Mouse (Mus musculus) embryonic stem cell, embryonic (primary cell): ENCODE measurements around the gene Pten.

Experiments used
- CTCF ChIA-PET, 4 experiments: fragments of 300-600 bp in 2 of 4; fragments of 350-600 bp in 2 of 4; sonication (Branson Sonifier 250); formaldehyde crosslinking; loops; one replicate each; lab custom pipeline; 2022; ENCODE audit warnings: inconsistent platforms in 2 of 4; lab: Charles Lee
- POLR2A ChIA-PET, 4 experiments: fragments of 300-600 bp in 2 of 4; fragments of 350-600 bp in 2 of 4; sonication (Branson Sonifier 250); formaldehyde crosslinking; loops; one replicate each; lab custom pipeline; 2022; ENCODE audit warnings: antibody characterized with exemption in 4 of 4, inconsistent platforms in 1 of 4; lab: Charles Lee

Gene Pten

DNA sequence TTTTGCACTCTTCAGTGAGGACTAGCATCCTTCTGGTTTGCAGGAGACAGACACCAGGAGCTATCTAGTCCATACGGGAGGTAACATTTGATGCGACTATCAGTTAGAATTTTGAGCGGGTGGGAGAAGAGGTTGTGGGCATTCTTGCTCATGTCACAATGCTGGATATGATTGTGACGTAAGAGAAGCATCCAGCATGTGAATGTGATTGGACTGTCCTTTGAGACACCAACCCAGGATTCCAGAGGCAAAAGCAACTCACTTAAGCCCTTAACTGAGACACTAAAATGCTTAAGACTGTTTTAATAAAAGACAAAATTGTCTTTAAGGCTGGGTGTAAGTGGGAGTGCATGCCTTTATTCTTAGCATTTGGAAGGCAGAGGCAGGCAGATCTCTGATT lies 17.6 kb upstream of the Pten start, which contains the start of gene Atad1:
Atad1 (minus strand) TSS at position 101 of the 400 bp plus-strand sequence.
- POLR2A ChIA-PET: interaction anchor here in 2 of 4 experiments (1.5 to 4.9 kb wide), 4 partner anchors 9 to 16 kb away, joined by 3 to 41 read pairs (median 6); no protein-coding TSS in a partner anchor
- CTCF ChIA-PET: interaction anchor here in 2 of 4 experiments (0.6 to 1.0 kb wide), 3 partner anchors 9 to 224 kb away, joined by 4 to 7 read pairs (median 5); no protein-coding TSS in a partner anchor

- CTCF ChIA-PET: interaction anchor here in 1 of 4 experiments (0.7 kb wide), 1 partner anchor 14 kb away, joined by 3 read pairs; no protein-coding TSS in a partner anchor
- POLR2A ChIA-PET: interaction anchor here in 2 of 4 experiments (0.6 to 1.6 kb wide), 3 partner anchors 11 to 15 kb away, joined by 3 to 8 read pairs (median 4); no protein-coding TSS in a partner anchor
Observed at GRCm38 (mm10) chr19:32740641-32741345, 16.5 kb upstream of the Pten start.

- ChIA-PET CTCF (interaction anchor here in 3 of 4 experiments (0.7 to 1.4 kb wide), 7 partner anchors 10 to 516 kb away, joined by 3 to 9 read pairs (median 5); partner anchors contain the start of gene Atad1 (in 1 of the 3)), POLR2A (interaction anchor here in 2 of 4 experiments (0.6 to 2.4 kb wide), 8 partner anchors 9 to 1443 kb away, joined by 3 to 6 read pairs (median 3); no protein-coding TSS in a partner anchor)
Observed at GRCm38 (mm10) chr19:32749425-32749824, 7.9 kb upstream of the Pten start.

- ChIA-PET CTCF (interaction anchor here in 3 of 4 experiments (0.6 to 1.4 kb wide), 7 partner anchors 9 to 596 kb away, joined by 3 to 5 read pairs (median 3); no protein-coding TSS in a partner anchor), POLR2A (interaction anchor here in 2 of 4 experiments (0.6 to 1.1 kb wide), 3 partner anchors 12 to 131 kb away, joined by 3 to 4 read pairs (median 3); no protein-coding TSS in a partner anchor)
Observed at GRCm38 (mm10) chr19:32752357-32752756, 4.9 kb upstream of the Pten start.

DNA sequence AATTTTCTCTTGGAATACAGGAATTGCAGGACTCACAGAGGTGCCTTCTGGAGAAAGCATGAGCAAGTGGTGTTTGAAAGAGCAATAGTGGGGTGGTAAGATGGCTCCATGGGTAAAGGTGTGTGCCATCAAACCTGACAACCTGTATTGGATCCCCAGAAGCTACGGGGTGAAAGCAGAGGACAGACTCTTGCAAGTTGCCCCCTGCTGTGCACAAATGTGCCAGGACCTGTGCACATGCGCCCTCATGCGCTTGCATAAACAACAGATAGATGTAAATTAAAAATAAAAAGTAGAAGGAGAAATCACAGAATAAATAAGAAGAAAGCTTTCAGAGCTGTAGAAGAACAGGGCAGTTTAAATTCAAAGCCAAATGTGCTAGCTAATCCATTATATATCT lies 3.9 kb upstream of the Pten start:
- CTCF ChIA-PET: interaction anchor here in 1 of 4 experiments (1.4 kb wide), 1 partner anchor 41 kb away, joined by 5 read pairs; no protein-coding TSS in a partner anchor
- POLR2A ChIA-PET: interaction anchor here in 1 of 4 experiments (0.7 to 5.4 kb wide), 5 partner anchors 16 to 425 kb away, joined by 3 to 62 read pairs (median 41); partner anchors contain the start of gene Atad1

GRCm38 (mm10) chr19:32754188-32755000 lies 2.9 kb upstream of the Pten start:
- POLR2A ChIA-PET: interaction anchor here in 3 of 4 experiments (0.6 to 5.4 kb wide), 20 partner anchors 9 to 510 kb away, joined by 3 to 64 read pairs (median 16); partner anchors contain the start of gene Atad1 (in 1 of the 3)

GRCm38 (mm10) chr19:32755104-32755791 lies 2.0 kb upstream of the Pten start:
- CTCF ChIA-PET: interaction anchor here (0.5 to 3.0 kb wide), 8 partner anchors 12 to 472 kb away, joined by 3 to 12 read pairs (median 3); no protein-coding TSS in a partner anchor
- POLR2A ChIA-PET: interaction anchor here in 3 of 4 experiments (0.6 to 5.4 kb wide), 70 partner anchors 10 to 627 kb away, joined by 3 to 64 read pairs (median 5); partner anchors contain the start of genes Sgms1 (in 2 of the 3) and Atad1 (in 1 of the 3)

More at GRCm38 (mm10) chr19:32754188-32755000, 2.9 kb upstream of the Pten start:
- CTCF ChIA-PET: interaction anchor here (0.6 to 3.0 kb wide), 6 partner anchors 12 to 472 kb away, joined by 3 to 12 read pairs (median 3); no protein-coding TSS in a partner anchor

DNA sequence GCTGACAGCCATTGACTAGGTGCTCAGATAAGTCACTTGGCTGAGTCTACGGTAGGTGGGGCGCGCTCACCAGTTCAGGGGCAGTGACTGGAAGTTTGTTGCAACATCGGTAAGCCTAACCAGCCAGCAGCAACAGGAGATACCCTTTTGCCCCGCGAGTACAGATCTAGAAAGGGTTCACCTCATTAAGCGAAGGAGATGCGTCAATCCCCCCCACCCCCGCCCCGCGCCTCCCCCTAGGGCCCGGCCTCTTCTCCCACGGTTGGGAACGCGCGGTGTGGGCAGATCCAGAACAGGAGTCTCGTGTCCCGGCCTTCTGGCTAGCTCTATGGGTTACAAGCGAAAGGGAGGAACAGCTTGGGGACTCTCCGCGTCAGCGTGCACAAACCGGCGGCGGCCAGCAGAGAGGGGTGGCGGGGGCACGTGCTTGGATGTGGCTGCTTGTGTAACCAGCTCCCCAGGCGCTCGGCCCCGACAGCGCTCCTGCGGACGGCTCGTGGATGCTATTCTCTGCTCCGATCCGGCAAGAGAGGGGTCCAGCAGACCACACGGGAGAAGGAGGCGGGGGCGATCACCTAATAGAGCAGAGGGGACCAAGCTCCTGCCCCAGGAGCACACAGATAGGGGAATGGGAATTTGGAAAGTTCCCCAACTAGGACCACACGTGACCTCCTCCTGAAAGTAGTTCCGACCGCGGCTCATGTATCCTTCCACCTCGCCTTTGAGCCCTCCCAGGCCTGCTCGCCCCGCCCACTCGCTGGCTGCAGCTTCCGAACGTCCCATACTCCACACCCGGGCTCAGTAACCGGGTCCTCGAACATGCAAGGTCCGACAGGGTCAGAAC lies 1.3 kb upstream of the Pten start:
- CTCF ChIA-PET: interaction anchor here in 2 of 4 experiments (0.6 to 3.0 kb wide), 10 partner anchors 29 to 471 kb away, joined by 3 to 12 read pairs (median 5); no protein-coding TSS in a partner anchor
- POLR2A ChIA-PET: interaction anchor here (0.6 to 5.4 kb wide), 94 partner anchors 9 to 635 kb away, joined by 3 to 64 read pairs (median 5); partner anchors contain the start of genes Sgms1 (in 2 of the 4), Atad1 (in 1 of the 4) and Minpp1 (in 1 of the 4)

GRCm38 (mm10) chr19:32756636-32756899 lies 729 bp upstream of the Pten start:
- CTCF ChIA-PET: interaction anchor here in 2 of 4 experiments (0.8 to 3.0 kb wide), 6 partner anchors 30 to 471 kb away, joined by 3 to 12 read pairs (median 6); no protein-coding TSS in a partner anchor
- POLR2A ChIA-PET: interaction anchor here (0.6 to 5.4 kb wide), 72 partner anchors 9 to 635 kb away, joined by 3 to 64 read pairs (median 5); partner anchors contain the start of genes Atad1 (in 1 of the 4), Minpp1 (in 1 of the 4) and Sgms1 (in 1 of the 4)

DNA sequence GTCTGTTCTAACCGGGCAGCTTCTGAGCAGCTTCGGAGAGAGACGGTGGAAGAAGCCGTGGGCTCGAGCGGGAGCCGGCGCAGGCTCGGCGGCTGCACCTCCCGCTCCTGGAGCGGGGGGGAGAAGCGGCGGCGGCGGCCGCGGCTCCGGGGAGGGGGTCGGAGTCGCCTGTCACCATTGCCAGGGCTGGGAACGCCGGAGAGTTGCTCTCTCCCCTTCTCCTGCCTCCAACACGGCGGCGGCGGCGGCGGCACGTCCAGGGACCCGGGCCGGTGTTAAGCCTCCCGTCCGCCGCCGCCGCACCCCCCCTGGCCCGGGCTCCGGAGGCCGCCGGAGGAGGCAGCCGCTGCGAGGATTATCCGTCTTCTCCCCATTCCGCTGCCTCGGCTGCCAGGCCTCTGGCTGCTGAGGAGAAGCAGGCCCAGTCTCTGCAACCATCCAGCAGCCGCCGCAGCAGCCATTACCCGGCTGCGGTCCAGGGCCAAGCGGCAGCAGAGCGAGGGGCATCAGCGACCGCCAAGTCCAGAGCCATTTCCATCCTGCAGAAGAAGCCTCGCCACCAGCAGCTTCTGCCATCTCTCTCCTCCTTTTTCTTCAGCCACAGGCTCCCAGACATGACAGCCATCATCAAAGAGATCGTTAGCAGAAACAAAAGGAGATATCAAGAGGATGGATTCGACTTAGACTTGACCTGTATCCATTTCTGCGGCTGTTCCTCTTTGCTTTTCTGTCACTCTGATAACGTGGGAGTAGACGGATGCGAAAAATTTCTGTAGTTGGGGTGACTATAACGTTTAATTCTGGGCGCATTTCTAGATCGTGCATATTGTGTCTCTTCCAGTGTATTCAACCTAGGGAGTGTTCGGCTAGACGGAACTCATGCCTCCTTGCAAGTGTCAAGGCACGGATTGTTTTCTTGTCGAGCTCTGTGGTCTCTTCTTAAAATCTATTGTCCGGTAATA lies 815 bp downstream of the Pten start:
- ChIA-PET POLR2A (interaction anchor here in 3 of 4 experiments (0.6 to 5.4 kb wide), 39 partner anchors 7 to 483 kb away, joined by 3 to 64 read pairs (median 8); partner anchors contain the start of gene Minpp1 (in 1 of the 3)), CTCF (interaction anchor here in 2 of 4 experiments (0.6 kb wide), 2 partner anchors 38 to 75 kb away, joined by 3 to 4 read pairs; no protein-coding TSS in a partner anchor)

- CTCF ChIA-PET: interaction anchor here in 2 of 4 experiments (0.6 kb wide), 2 partner anchors 39 to 76 kb away, joined by 3 to 4 read pairs; no protein-coding TSS in a partner anchor
- POLR2A ChIA-PET: interaction anchor here in 2 of 4 experiments (0.6 to 5.1 kb wide), 9 partner anchors 9 to 272 kb away, joined by 3 to 64 read pairs (median 4); no protein-coding TSS in a partner anchor
Observed at GRCm38 (mm10) chr19:32758793-32759161, 1.5 kb downstream of the Pten start.

- ChIA-PET CTCF (no interaction called here), POLR2A (interaction anchor here in 2 of 4 experiments (1.0 to 3.1 kb wide), 3 partner anchors 10 to 14 kb away, joined by 4 to 22 read pairs (median 7); no protein-coding TSS in a partner anchor)
Observed at GRCm38 (mm10) chr19:32759357-32760024, 2.2 kb downstream of the Pten start.

DNA sequence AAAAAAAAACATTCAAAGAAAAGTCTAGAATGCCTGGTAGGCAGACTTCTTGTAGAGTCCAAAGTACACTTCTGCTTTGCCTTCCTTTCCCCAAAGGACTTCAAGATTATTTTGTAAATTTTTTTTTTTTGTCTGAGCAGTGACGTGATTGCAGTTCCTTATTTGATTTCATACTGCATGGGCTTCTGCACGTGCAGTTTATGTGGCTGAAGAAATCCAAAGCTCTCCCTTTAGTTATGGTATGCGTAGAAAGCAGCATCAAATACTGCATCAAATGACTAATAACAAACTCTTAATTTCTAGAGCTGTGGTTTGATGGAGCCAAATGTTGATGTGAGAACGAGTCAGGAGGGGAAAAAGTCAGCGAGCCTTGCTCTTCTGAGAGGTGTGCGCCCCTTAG lies 3.2 kb downstream of the Pten start:
- CTCF ChIA-PET: interaction anchor here in 1 of 4 experiments (0.6 kb wide), 1 partner anchor 15 kb away, joined by 3 read pairs; no protein-coding TSS in a partner anchor
- POLR2A ChIA-PET: interaction anchor here in 2 of 4 experiments (0.7 to 3.1 kb wide), 7 partner anchors 9 to 34 kb away, joined by 3 to 22 read pairs (median 5); no protein-coding TSS in a partner anchor

DNA sequence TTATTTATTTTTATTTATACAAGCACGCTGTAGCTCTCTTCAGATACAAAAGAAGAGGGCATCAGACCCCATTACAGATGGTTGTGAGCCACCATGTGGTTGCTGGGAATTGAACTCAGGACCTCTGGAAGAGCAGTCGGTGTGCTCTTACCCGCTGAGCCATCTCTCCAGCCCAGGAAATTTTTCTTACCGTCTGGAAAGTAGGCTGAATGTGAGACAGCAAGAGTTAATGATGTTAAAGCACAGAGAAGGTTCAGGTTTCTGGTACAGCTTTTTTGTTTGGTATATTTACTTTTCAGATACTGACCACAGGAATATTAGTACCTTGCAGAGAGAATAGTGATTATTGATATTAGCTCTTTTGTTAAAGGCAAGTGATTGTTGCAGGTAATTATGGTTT lies 3.9 kb downstream of the Pten start:
- POLR2A ChIA-PET: interaction anchor here in 2 of 4 experiments (0.6 to 3.1 kb wide), 9 partner anchors 8 to 367 kb away, joined by 3 to 22 read pairs (median 5); no protein-coding TSS in a partner anchor
- CTCF ChIA-PET: interaction anchor here in 1 of 4 experiments (0.6 kb wide), 1 partner anchor 15 kb away, joined by 3 read pairs; no protein-coding TSS in a partner anchor
